Mouse (Mus musculus) liver, embryonic 14.5 days (tissue): ENCODE measurements at regions not wholly inside any gene's neighbourhood (a gene's known extent, or its start where the extent isn't known, plus 50 kb on each side); places are given as distances from the start of the nearest gene placed in this dataset.

Experiments
- CTCF ChIP-seq: IDR thresholded peaks from 2 replicates; pipeline ENCODE4 v1.5.1; 2016; ENCODE audit warnings: antibody characterized with exemption, low read depth, control low read depth
- EP300 ChIP-seq: IDR thresholded peaks from 2 replicates; pipeline ENCODE4 v1.6.1; 2016; ENCODE audit warnings: antibody characterized with exemption, low read depth

- TF ChIP-seq CTCF: no peak
- TF ChIP-seq EP300: no peak
Observed at GRCm38 (mm10) chr16:92915651-92916050, 89.7 kb upstream of the Runx1 start.
